Mouse (Mus musculus): ENCODE data around the gene Tnrc6b. TPM values are rescaled to one million over a fixed set of nuclear protein-coding genes. Genes with fewer than 3 reads are reported as not detected.
A peak's percentile ranks its signal among the peaks of the same experiment; 100 is the strongest.
"Not testable (repeated sequence)": the region's sequence is repeated elsewhere in the genome, so short reads cannot be mapped to it uniquely, and the experiment has no call there.

The Tnrc6b gene
- total and polyA plus RNA-seq, 2 experiments = 7.3 to 18.2 TPM

- Histone ChIP-seq H3K4me1 (ENCODE audit: control insufficient read depth, insufficient read depth, low read length) (0 out of 2 replicates have a peak, but pooled peaks cover 2% of the 10 kb centered on the region), H3K4me3 (ENCODE audit: insufficient read depth, low read depth, low read length) (no peak overlapping the region), H3K9ac (ENCODE audit: low read depth, low read length) (no peak overlapping the region), H3K27ac (replicated peaks; ENCODE audit: insufficient read depth, low read depth, low read length) (no peak overlapping the region), H3K27me3 (ENCODE audit: control insufficient read depth, insufficient read depth, low read length) (no peaks in the 10 kb centered on the region), H3K36me3 (ENCODE audit: control insufficient read depth, insufficient read depth, low read length) (peaks cover 4% of the 10 kb centered on the region; the same call in 1 of the 2 replicates), H3K79me2 (ENCODE audit: control insufficient read depth, insufficient read depth, low read length) (peaks cover 44% of the 10 kb centered on the region; the same call in 1 of the 2 replicates)
- peak; percentile 19 for DNase-seq (ENCODE audit: extremely low read depth, low read depth, low spot score)
- TF ChIP-seq POLR2A (IDR thresholded peaks at IDR 0.05; ENCODE audit: extremely low read depth, insufficient read depth, low read length) (no peak), CTCF (IDR thresholded peaks at IDR 0.05; ENCODE audit: low read depth, low read length) (no peak)
- WGBS = 50% methylated on average over 7 of the region's 7 CpGs
Measured at GRCm38 (mm10) chr15:80850682-80851475, 139.8 kb downstream of the Tnrc6b start.

GRCm38 (mm10) chr15:80852122-80852521 is 141.0 kb downstream of the Tnrc6b start:
- H3K27ac ChIP-seq (replicated peaks; ENCODE audit: insufficient read depth, low read depth, low read length) = no peak overlapping the region
- H3K36me3 ChIP-seq (ENCODE audit: control insufficient read depth, insufficient read depth, low read length) = peaks cover 4% of the 10 kb centered on the region; the same call in 1 of the 2 replicates
- H3K9ac ChIP-seq (ENCODE audit: low read depth, low read length) = no peak overlapping the region
- H3K79me2 ChIP-seq (ENCODE audit: control insufficient read depth, insufficient read depth, low read length) = peaks cover 44% of the 10 kb centered on the region; the same call in 1 of the 2 replicates
- H3K27me3 ChIP-seq (ENCODE audit: control insufficient read depth, insufficient read depth, low read length) = no peaks in the 10 kb centered on the region
- 0 out of 2 replicates have a peak, but pooled peaks cover 2% of the 10 kb centered on the region for H3K4me1 ChIP-seq (ENCODE audit: control insufficient read depth, insufficient read depth, low read length)
- no peak for DNase-seq (ENCODE audit: extremely low read depth, low read depth, low spot score)
- WGBS = 99% methylated on average over 5 of the region's 5 CpGs
- TF ChIP-seq POLR2A (IDR thresholded peaks at IDR 0.05; ENCODE audit: extremely low read depth, insufficient read depth, low read length) = no peak
- TF ChIP-seq CTCF (IDR thresholded peaks at IDR 0.05; ENCODE audit: low read depth, low read length) = no peak
- H3K4me3 ChIP-seq (ENCODE audit: insufficient read depth, low read depth, low read length) = no peak overlapping the region

- 93% methylated on average over 3 of the region's 3 CpGs for WGBS
- not testable (repeated sequence) for H3K27ac ChIP-seq (replicated peaks; ENCODE audit: insufficient read depth, low read depth, low read length); DNase-seq (ENCODE audit: extremely low read depth, low read depth, low spot score)
Measured at GRCm38 (mm10) chr15:80852527-80852926, 141.4 kb downstream of the Tnrc6b start.

GRCm38 (mm10) chr15:80859366-80859765 is 148.3 kb downstream of the Tnrc6b start:
- no peak overlapping the region for H3K27ac ChIP-seq (replicated peaks; ENCODE audit: insufficient read depth, low read depth, low read length)
- peaks cover 3% of the 10 kb centered on the region; the same call in 1 of the 2 replicates for H3K36me3 ChIP-seq (ENCODE audit: control insufficient read depth, insufficient read depth, low read length)
- H3K9ac ChIP-seq (ENCODE audit: low read depth, low read length) = no peak overlapping the region
- peaks cover 1% of the 10 kb centered on the region; the same call in 1 of the 2 replicates for H3K79me2 ChIP-seq (ENCODE audit: control insufficient read depth, insufficient read depth, low read length)
- peaks cover 9% of the 10 kb centered on the region; the same call in 1 of the 2 replicates for H3K4me1 ChIP-seq (ENCODE audit: control insufficient read depth, insufficient read depth, low read length)
- TF ChIP-seq CTCF (IDR thresholded peaks at IDR 0.05; ENCODE audit: low read depth, low read length) (no peak), POLR2A (IDR thresholded peaks at IDR 0.05; ENCODE audit: extremely low read depth, insufficient read depth, low read length) (no peak)
- no peak overlapping the region for H3K4me3 ChIP-seq (ENCODE audit: insufficient read depth, low read depth, low read length)
- no peak for DNase-seq (ENCODE audit: extremely low read depth, low read depth, low spot score)
- WGBS = 90% methylated on average over 2 of the region's 2 CpGs
- no peaks in the 10 kb centered on the region for H3K27me3 ChIP-seq (ENCODE audit: control insufficient read depth, insufficient read depth, low read length)

More at GRCm38 (mm10) chr15:80852527-80852926, 141.4 kb downstream of the Tnrc6b start:
- H3K27me3 ChIP-seq (ENCODE audit: control insufficient read depth, insufficient read depth, low read length); H3K4me3 ChIP-seq (ENCODE audit: insufficient read depth, low read depth, low read length); H3K4me1 ChIP-seq (ENCODE audit: control insufficient read depth, insufficient read depth, low read length); H3K9ac ChIP-seq (ENCODE audit: low read depth, low read length); H3K36me3 ChIP-seq (ENCODE audit: control insufficient read depth, insufficient read depth, low read length): not testable (repeated sequence)
- H3K79me2 ChIP-seq (ENCODE audit: control insufficient read depth, insufficient read depth, low read length) = peaks cover 41% of the 10 kb centered on the region; the same call in 1 of the 2 replicates

- Histone ChIP-seq H3K27ac (replicated peaks; ENCODE audit: insufficient read depth, low read depth, low read length) (no peak overlapping the region), H3K36me3 (ENCODE audit: control insufficient read depth, insufficient read depth, low read length) (peaks cover 3% of the 10 kb centered on the region; the same call in 1 of the 2 replicates), H3K4me3 (ENCODE audit: insufficient read depth, low read depth, low read length) (no peak overlapping the region), H3K4me1 (ENCODE audit: control insufficient read depth, insufficient read depth, low read length) (peaks cover 15% of the 10 kb centered on the region; the same call in 1 of the 2 replicates), H3K9ac (ENCODE audit: low read depth, low read length) (no peak overlapping the region), H3K79me2 (ENCODE audit: control insufficient read depth, insufficient read depth, low read length) (no peaks in the 10 kb centered on the region; the same call in 1 of the 2 replicates), H3K27me3 (ENCODE audit: control insufficient read depth, insufficient read depth, low read length) (no peaks in the 10 kb centered on the region)
- DNase-seq (ENCODE audit: extremely low read depth, low read depth, low spot score) = no peak
- WGBS = 83% methylated on average over 1 of the region's 1 CpGs
- TF ChIP-seq CTCF (IDR thresholded peaks at IDR 0.05; ENCODE audit: low read depth, low read length) (no peak), POLR2A (IDR thresholded peaks at IDR 0.05; ENCODE audit: extremely low read depth, insufficient read depth, low read length) (no peak)
Measured at GRCm38 (mm10) chr15:80861302-80861701, 150.2 kb downstream of the Tnrc6b start.

- TF ChIP-seq POLR2A (IDR thresholded peaks at IDR 0.05; ENCODE audit: extremely low read depth, insufficient read depth, low read length) (no peak), CTCF (IDR thresholded peaks at IDR 0.05; ENCODE audit: low read depth, low read length) (no peak)
- no peak overlapping the region for H3K27ac ChIP-seq (replicated peaks; ENCODE audit: insufficient read depth, low read depth, low read length)
- WGBS = 82% methylated on average over 2 of the region's 2 CpGs
- H3K79me2 ChIP-seq (ENCODE audit: control insufficient read depth, insufficient read depth, low read length) = no peaks in the 10 kb centered on the region; the same call in 1 of the 2 replicates
- peaks cover 3% of the 10 kb centered on the region; the same call in 1 of the 2 replicates for H3K36me3 ChIP-seq (ENCODE audit: control insufficient read depth, insufficient read depth, low read length)
- H3K9ac ChIP-seq (ENCODE audit: low read depth, low read length) = no peak overlapping the region
- no peak for DNase-seq (ENCODE audit: extremely low read depth, low read depth, low spot score)
- no peaks in the 10 kb centered on the region for H3K27me3 ChIP-seq (ENCODE audit: control insufficient read depth, insufficient read depth, low read length)
- H3K4me1 ChIP-seq (ENCODE audit: control insufficient read depth, insufficient read depth, low read length) = peaks cover 15% of the 10 kb centered on the region; the same call in 1 of the 2 replicates
- H3K4me3 ChIP-seq (ENCODE audit: insufficient read depth, low read depth, low read length) = no peak overlapping the region
Measured at GRCm38 (mm10) chr15:80862027-80862426, 150.9 kb downstream of the Tnrc6b start.

- not testable (repeated sequence) for H3K4me3 ChIP-seq (ENCODE audit: insufficient read depth, low read depth, low read length); H3K36me3 ChIP-seq (ENCODE audit: control insufficient read depth, insufficient read depth, low read length); DNase-seq (ENCODE audit: extremely low read depth, low read depth, low spot score); H3K27me3 ChIP-seq (ENCODE audit: control insufficient read depth, insufficient read depth, low read length); H3K27ac ChIP-seq (replicated peaks; ENCODE audit: insufficient read depth, low read depth, low read length); H3K79me2 ChIP-seq (ENCODE audit: control insufficient read depth, insufficient read depth, low read length); H3K9ac ChIP-seq (ENCODE audit: low read depth, low read length)
- H3K4me1 ChIP-seq (ENCODE audit: control insufficient read depth, insufficient read depth, low read length) = peaks cover 11% of the 10 kb centered on the region; the same call in 1 of the 2 replicates
- WGBS = 88% methylated on average over 4 of the region's 4 CpGs
Measured at GRCm38 (mm10) chr15:80868603-80869002, 157.5 kb downstream of the Tnrc6b start.
